Mouse (Mus musculus): ENCODE measurements around the gene Sept9. TPM values are rescaled to one million over a fixed set of nuclear protein-coding genes. Genes with fewer than 3 reads are reported as not detected.

Sept9 gene
- polyA plus RNA-seq, 1 experiment from 2014 or later = 149 TPM

- no peak for ATAC-seq (ENCODE audit: insufficient read depth)
- Histone ChIP-seq H3K36me3 (ENCODE audit: insufficient read depth) (no peaks in the 10 kb centered on the region), H3K27me3 (ENCODE audit: insufficient read depth, low read length) (no peaks in the 10 kb centered on the region), H3K9ac (no peak overlapping the region), H3K4me3 (ENCODE audit: low read depth, low read length) (no peak overlapping the region), H3K4me1 (ENCODE audit: insufficient read depth) (no peaks in the 10 kb centered on the region), H3K27ac (ENCODE audit: low read depth) (no peak overlapping the region), H3K4me2 (no peak overlapping the region), H3K9me3 (ENCODE audit: low read depth, low read length) (no peaks in the 10 kb centered on the region)
- peak; percentile 68 for DNase-seq
- TF ChIP-seq CTCF (IDR thresholded peaks at IDR 0.05; ENCODE audit: low read depth) = no peak
- WGBS = 71% methylated on average over 20 of the region's 20 CpGs
These were observed 31.0 kb upstream of the Sept9 start for GRCm38 (mm10) chr11:117168278-117169087.

GRCm38 (mm10) chr11:117169088-117169635 is 30.3 kb upstream of the Sept9 start:
- Histone ChIP-seq H3K4me3 (ENCODE audit: low read depth, low read length) (no peak overlapping the region), H3K27ac (ENCODE audit: low read depth) (no peak overlapping the region), H3K4me2 (no peak overlapping the region), H3K4me1 (ENCODE audit: insufficient read depth) (no peaks in the 10 kb centered on the region), H3K36me3 (ENCODE audit: insufficient read depth) (no peaks in the 10 kb centered on the region), H3K9ac (no peak overlapping the region), H3K27me3 (ENCODE audit: insufficient read depth, low read length) (no peaks in the 10 kb centered on the region), H3K9me3 (ENCODE audit: low read depth, low read length) (no peaks in the 10 kb centered on the region)
- WGBS = 88% methylated on average over 11 of the region's 11 CpGs
- no peak for TF ChIP-seq CTCF (IDR thresholded peaks at IDR 0.05; ENCODE audit: low read depth)
- ATAC-seq (ENCODE audit: insufficient read depth) = no peak
- no peak for DNase-seq

GRCm38 (mm10) chr11:117169801-117170565 is 29.5 kb upstream of the Sept9 start:
- WGBS = 90% methylated on average over 19 of the region's 19 CpGs
- H3K27ac ChIP-seq (ENCODE audit: low read depth) = no peak overlapping the region
- H3K4me2 ChIP-seq = no peak overlapping the region
- H3K9ac ChIP-seq = no peak overlapping the region
- H3K4me3 ChIP-seq (ENCODE audit: low read depth, low read length) = no peak overlapping the region
- H3K36me3 ChIP-seq (ENCODE audit: insufficient read depth) = no peaks in the 10 kb centered on the region
- no peaks in the 10 kb centered on the region for H3K9me3 ChIP-seq (ENCODE audit: low read depth, low read length)
- H3K27me3 ChIP-seq (ENCODE audit: insufficient read depth, low read length) = no peaks in the 10 kb centered on the region
- no peak for TF ChIP-seq CTCF (IDR thresholded peaks at IDR 0.05; ENCODE audit: low read depth)
- no peaks in the 10 kb centered on the region for H3K4me1 ChIP-seq (ENCODE audit: insufficient read depth)
- no peak for DNase-seq
- no peak for ATAC-seq (ENCODE audit: insufficient read depth)

- Histone ChIP-seq H3K27ac (ENCODE audit: low read depth) (peak overlapping the region; percentile 78), H3K9me3 (ENCODE audit: low read depth, low read length) (no peaks in the 10 kb centered on the region), H3K27me3 (ENCODE audit: insufficient read depth, low read length) (no peaks in the 10 kb centered on the region), H3K4me2 (peak overlapping the region; percentile 61), H3K4me3 (ENCODE audit: low read depth, low read length) (peak overlapping the region; percentile 27), H3K4me1 (ENCODE audit: insufficient read depth) (no peaks in the 10 kb centered on the region), H3K36me3 (ENCODE audit: insufficient read depth) (no peaks in the 10 kb centered on the region), H3K9ac (peak overlapping the region; percentile 45)
- TF ChIP-seq CTCF (IDR thresholded peaks at IDR 0.05; ENCODE audit: low read depth) = no peak
- DNase-seq (peak; percentile 74), ATAC-seq (ENCODE audit: insufficient read depth) (no peak)
- 26% methylated on average over 18 of the region's 18 CpGs for WGBS
These were observed 25.2 kb upstream of the Sept9 start for GRCm38 (mm10) chr11:117174098-117174892.

- peak; percentile 72 for DNase-seq
- peak; percentile 42; the same call in 1 of the 2 replicates for ATAC-seq (ENCODE audit: insufficient read depth)
- Histone ChIP-seq H3K27me3 (ENCODE audit: insufficient read depth, low read length) (no peaks in the 10 kb centered on the region), H3K9ac (peak overlapping the region; percentile 45), H3K4me2 (peak overlapping the region; percentile 61), H3K27ac (ENCODE audit: low read depth) (peak overlapping the region; percentile 78), H3K4me3 (ENCODE audit: low read depth, low read length) (peak overlapping the region; percentile 27), H3K9me3 (ENCODE audit: low read depth, low read length) (0 out of 2 replicates have a peak, but pooled peaks cover under 1% of the 10 kb centered on the region), H3K36me3 (ENCODE audit: insufficient read depth) (no peaks in the 10 kb centered on the region), H3K4me1 (ENCODE audit: insufficient read depth) (no peaks in the 10 kb centered on the region)
- no peak for TF ChIP-seq CTCF (IDR thresholded peaks at IDR 0.05; ENCODE audit: low read depth)
- WGBS = 35% methylated on average over 15 of the region's 15 CpGs
These were observed 24.5 kb upstream of the Sept9 start for GRCm38 (mm10) chr11:117174924-117175323.

GRCm38 (mm10) chr11:117175472-117175871 is 24.0 kb upstream of the Sept9 start:
- Histone ChIP-seq H3K4me1 (ENCODE audit: insufficient read depth) (no peaks in the 10 kb centered on the region), H3K27me3 (ENCODE audit: insufficient read depth, low read length) (no peaks in the 10 kb centered on the region), H3K4me3 (ENCODE audit: low read depth, low read length) (no peak overlapping the region), H3K9me3 (ENCODE audit: low read depth, low read length) (peaks cover 5% of the 10 kb centered on the region; the same call in 1 of the 2 replicates), H3K36me3 (ENCODE audit: insufficient read depth) (no peaks in the 10 kb centered on the region), H3K27ac (ENCODE audit: low read depth) (no peak overlapping the region), H3K4me2 (peak overlapping the region; percentile 61; the same call in 1 of the 2 replicates), H3K9ac (no peak overlapping the region)
- no peak for DNase-seq
- no peak for ATAC-seq (ENCODE audit: insufficient read depth)
- WGBS = 62% methylated on average over 12 of the region's 12 CpGs
- TF ChIP-seq CTCF (IDR thresholded peaks at IDR 0.05; ENCODE audit: low read depth) = no peak
